Comparison of ENCODE assay signal across 33 mouse cellular contexts in the genomic region with DNA sequence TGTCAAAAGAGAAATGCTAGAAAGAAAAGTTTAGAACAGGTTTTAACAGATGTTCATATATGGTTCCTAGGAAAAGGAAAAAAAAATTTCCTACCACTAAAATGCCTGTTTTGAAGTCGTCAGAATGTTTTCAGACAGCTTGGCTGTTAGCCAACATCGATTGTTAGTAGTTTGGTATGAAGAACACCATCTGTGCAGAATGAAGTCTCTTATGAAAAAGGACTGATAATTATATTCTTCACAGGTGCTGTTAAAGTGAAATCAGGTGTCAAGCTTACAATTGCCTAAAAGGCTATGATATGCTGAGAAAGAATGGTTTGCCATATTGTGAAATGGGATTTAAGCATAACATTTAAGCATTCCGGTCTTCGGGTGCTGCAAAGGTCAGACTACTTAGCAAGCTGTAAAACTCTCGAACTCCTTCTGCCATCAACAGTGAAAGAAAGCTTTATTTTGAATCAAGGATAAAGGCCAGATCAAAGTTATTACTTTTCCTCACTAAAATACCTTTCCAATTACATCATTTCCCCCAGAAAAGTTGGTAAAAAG. TPM values are rescaled to one million over a fixed set of nuclear protein-coding genes. Genes with fewer than 3 reads are reported as not detected.
A peak's percentile ranks its signal among the peaks of the same experiment; 100 is the strongest.
DNase-seq lines count a peak whose midpoint lies in the region; ATAC-seq and TF ChIP-seq lines count a peak whose summit lies in the region.
"Had no signal": no experiment of that assay in that cellular context is flagged by ENCODE, and none has a peak within 500 bp of the region (broad histone marks: within the 10 kb centered on the region; RNA-seq: fewer than 3 reads in every experiment).

No protein-coding gene starts in this region.

- DNase-seq in lung, embryonic 14.5 days, result peak; percentile 44
- DNase-seq in lung, postnatal 25 days (ENCODE audit: low spot score), result no peak
- peak; percentile 10 for DNase-seq in brain, embryonic 18.5 days (ENCODE audit: low read depth, low spot score)
- DNase-seq in limb, embryonic 14.5 days (ENCODE audit: low spot score), result peak; percentile 66
- no peak for DNase-seq in frontal cortex, postnatal 10 days (ENCODE audit: low spot score in 2 of 2)
- DNase-seq: adrenal gland, postnatal 10 days; cerebellum, adult 11-12 months; cerebellum, adult 9-11 months; embryo, embryonic 11 days; gastrocnemius, postnatal 25 days; heart, adult 11 months; kidney, adult 9 months; kidney, postnatal 10 days; layer of hippocampus, adult 9-11 months; lung, adult 2 months; lung, postnatal 36 days; right cerebral cortex, adult 18-20 months; right cerebral cortex, postnatal 4 days; thymus, adult 18-20 months; thymus, postnatal 36 days had no signal

- no peaks in the 10 kb centered on the region for H3K27me3 ChIP-seq in forebrain, embryonic 16.5 days (replicated peaks; ENCODE audit: control insufficient read depth, insufficient read depth, low read length)
- H3K27me3 ChIP-seq in forebrain, embryonic 12.5 days, result no peaks in the 10 kb centered on the region
- no peaks in the 10 kb centered on the region for H3K27me3 ChIP-seq in lung, embryonic 14.5 days (ENCODE audit: insufficient read depth, low read length)
- H3K27me3 ChIP-seq in limb, embryonic 14.5 days (ENCODE audit: control insufficient read depth, insufficient read depth, low read length), result no peaks in the 10 kb centered on the region
- H3K27me3 ChIP-seq: embryonic facial prominence, embryonic 15.5 days; heart, embryonic 15.5 days; hindbrain, embryonic 12.5 days; limb, embryonic 12.5 days; megakaryocyte, embryonic 14.5 days; midbrain, embryonic 13.5 days; Patski had no signal

- no peak for TF ChIP-seq CTCF in lung, embryonic 14.5 days (IDR thresholded peaks at IDR 0.05; ENCODE audit: low read depth)

- no peaks in the 10 kb centered on the region for H3K36me3 ChIP-seq in forebrain, embryonic 16.5 days (ENCODE audit: control insufficient read depth, insufficient read depth)
- no peaks in the 10 kb centered on the region for H3K36me3 ChIP-seq in forebrain, embryonic 12.5 days (replicated peaks)
- H3K36me3 ChIP-seq in lung, embryonic 14.5 days (ENCODE audit: insufficient read depth), result no peaks in the 10 kb centered on the region
- H3K36me3 ChIP-seq in limb, embryonic 14.5 days (ENCODE audit: control insufficient read depth, insufficient read depth, low read length), result no peaks in the 10 kb centered on the region
- H3K36me3 ChIP-seq: embryonic facial prominence, embryonic 15.5 days; heart, embryonic 10.5 days; heart, embryonic 15.5 days; hindbrain, embryonic 12.5 days; limb, embryonic 12.5 days; midbrain, embryonic 13.5 days had no signal

- no peak overlapping the region for H3K4me2 ChIP-seq in forebrain, embryonic 16.5 days (ENCODE audit: low read length)
- H3K4me2 ChIP-seq in forebrain, embryonic 12.5 days, result no peak overlapping the region
- H3K4me2 ChIP-seq in lung, embryonic 14.5 days, result no peak overlapping the region
- H3K4me2 ChIP-seq in limb, embryonic 14.5 days (replicated peaks; ENCODE audit: low read depth, low read length, severe bottlenecking), result no peak overlapping the region
- H3K4me2 ChIP-seq: embryonic facial prominence, embryonic 15.5 days; heart, embryonic 15.5 days; hindbrain, embryonic 12.5 days; limb, embryonic 12.5 days; midbrain, embryonic 13.5 days had no signal

- TF ChIP-seq POLR2A in limb, embryonic 14.5 days (IDR thresholded peaks at IDR 0.05; ENCODE audit: borderline replicate concordance, extremely low read depth, insufficient read depth, insufficient read length), result no peak

- no peak overlapping the region for H3K4me3 ChIP-seq in forebrain, embryonic 16.5 days (replicated peaks; ENCODE audit: low read length)
- no peak overlapping the region for H3K4me3 ChIP-seq in forebrain, embryonic 12.5 days (replicated peaks)
- H3K4me3 ChIP-seq in lung, embryonic 14.5 days (ENCODE audit: low read depth, low read length), result no peak overlapping the region
- H3K4me3 ChIP-seq in limb, embryonic 14.5 days (replicated peaks; ENCODE audit: low read length), result no peak overlapping the region
- H3K4me3 ChIP-seq: embryonic facial prominence, embryonic 15.5 days; heart, embryonic 10.5 days; heart, embryonic 15.5 days; hindbrain, embryonic 12.5 days; limb, embryonic 12.5 days; megakaryocyte, embryonic 14.5 days; midbrain, embryonic 13.5 days had no signal

- no peaks in the 10 kb centered on the region for H3K9me3 ChIP-seq in forebrain, embryonic 16.5 days (ENCODE audit: control insufficient read depth, low read length)
- no peaks in the 10 kb centered on the region for H3K9me3 ChIP-seq in forebrain, embryonic 12.5 days
- H3K9me3 ChIP-seq in lung, embryonic 14.5 days (ENCODE audit: low read depth, low read length), result no peaks in the 10 kb centered on the region
- H3K9me3 ChIP-seq in limb, embryonic 14.5 days (ENCODE audit: control insufficient read depth, low read length), result no peaks in the 10 kb centered on the region
- H3K9me3 ChIP-seq: embryonic facial prominence, embryonic 15.5 days; heart, embryonic 10.5 days; heart, embryonic 15.5 days; hindbrain, embryonic 12.5 days; limb, embryonic 12.5 days; megakaryocyte, embryonic 14.5 days; midbrain, embryonic 13.5 days had no signal

- WGBS in forebrain, embryonic 16.5 days, result 26% methylated on average over 5 of the region's 5 CpGs
- WGBS in forebrain, embryonic 12.5 days, result 68% methylated on average over 5 of the region's 5 CpGs
- 22% methylated on average over 5 of the region's 5 CpGs for WGBS in lung, embryonic 14.5 days
- 8% methylated on average over 5 of the region's 5 CpGs for WGBS in limb, embryonic 14.5 days

- H3K4me1 ChIP-seq in forebrain, embryonic 16.5 days (replicated peaks; ENCODE audit: control insufficient read depth, insufficient read depth, low read length), result no peaks in the 10 kb centered on the region; the same call in 1 of the 2 replicates
- H3K4me1 ChIP-seq in forebrain, embryonic 12.5 days, result no peaks in the 10 kb centered on the region
- H3K4me1 ChIP-seq in lung, embryonic 14.5 days (ENCODE audit: insufficient read depth), result no peaks in the 10 kb centered on the region
- H3K4me1 ChIP-seq in limb, embryonic 14.5 days (ENCODE audit: control insufficient read depth, insufficient read depth, low read length), result peaks cover 4% of the 10 kb centered on the region; the same call in 1 of the 2 replicates
- H3K4me1 ChIP-seq: embryonic facial prominence, embryonic 15.5 days; heart, embryonic 10.5 days; heart, embryonic 15.5 days; hindbrain, embryonic 12.5 days; megakaryocyte, embryonic 14.5 days; midbrain, embryonic 13.5 days had no signal

- no peak overlapping the region for H3K27ac ChIP-seq in forebrain, embryonic 16.5 days (ENCODE audit: low read length)
- H3K27ac ChIP-seq in forebrain, embryonic 12.5 days, result no peak overlapping the region
- no peak overlapping the region for H3K27ac ChIP-seq in lung, embryonic 14.5 days (ENCODE audit: low read depth)
- no peak overlapping the region for H3K27ac ChIP-seq in limb, embryonic 14.5 days (replicated peaks; ENCODE audit: low read depth, low read length)
- H3K27ac ChIP-seq: embryonic facial prominence, embryonic 15.5 days; heart, embryonic 10.5 days; heart, embryonic 15.5 days; hindbrain, embryonic 12.5 days; limb, embryonic 12.5 days; liver, embryonic 14.5 days; midbrain, embryonic 13.5 days; stomach, postnatal 0 days had no signal

- H3K9ac ChIP-seq in forebrain, embryonic 16.5 days (replicated peaks; ENCODE audit: low read depth, low read length), result no peak overlapping the region
- no peak overlapping the region for H3K9ac ChIP-seq in forebrain, embryonic 12.5 days
- no peak overlapping the region for H3K9ac ChIP-seq in lung, embryonic 14.5 days
- H3K9ac ChIP-seq in limb, embryonic 14.5 days (ENCODE audit: low read depth, low read length, severe bottlenecking), result no peak overlapping the region
- H3K9ac ChIP-seq: embryonic facial prominence, embryonic 15.5 days; heart, embryonic 15.5 days; hindbrain, embryonic 12.5 days; limb, embryonic 12.5 days; liver, embryonic 14.5 days; midbrain, embryonic 13.5 days had no signal

- peak; percentile 55; the same call in 1 of the 2 replicates for ATAC-seq in forebrain, embryonic 16.5 days
- ATAC-seq in forebrain, embryonic 12.5 days (ENCODE audit: low FRiP score), result no peak
- ATAC-seq in lung, embryonic 14.5 days (ENCODE audit: insufficient read depth), result no peak
- 0 out of 2 replicates have a peak, but pooled peaks have one; percentile 15 for ATAC-seq in limb, embryonic 14.5 days (ENCODE audit: low FRiP score, low read depth)
- ATAC-seq: intestine, postnatal 0 days; midbrain, embryonic 13.5 days; Patski had no signal

RNA-seq across cellular contexts. Expression of gene Agmo, which starts 52.4 kb away (rescaled TPM):
- 0.23 and 0.75 TPM in 2 replicates for polyA plus RNA-seq in forebrain, embryonic 16.5 days (2015; fragmentation: Nextera tagmentation; extraction: Ambion mirVana)
- polyA plus RNA-seq in forebrain, embryonic 12.5 days (2016; fragmentation: Nextera tagmentation; extraction: Ambion mirVana), result 0.13 and 0.29 TPM in 2 replicates
- 0.24 and 0.29 TPM in 2 replicates for polyA plus RNA-seq in lung, embryonic 14.5 days (2014; fragmentation: Nextera tagmentation; extraction: Ambion mirVana)
- polyA plus RNA-seq in limb, embryonic 14.5 days (2012; rRNA removed), result 0.30 and 0.49 TPM in 2 replicates
- polyA plus RNA-seq in limb, embryonic 14.5 days (2014; fragmentation: Nextera tagmentation; extraction: Ambion mirVana), result 0.70 and 0.98 TPM in 2 replicates
- polyA plus RNA-seq: Patski had no signal

Comparison
In these comparisons a context has a peak if more than half of its experiments do, and no peak if none do; other contexts are left out.
1. ATAC-seq: peak in forebrain, embryonic 16.5 days (single experiment) and limb, embryonic 14.5 days (single experiment); none in forebrain, embryonic 12.5 days (single experiment) and lung, embryonic 14.5 days (single experiment).
2. DNase-seq: peak in lung, embryonic 14.5 days (single experiment), brain, embryonic 18.5 days (single experiment) and limb, embryonic 14.5 days (single experiment); none in lung, postnatal 25 days (single experiment) and frontal cortex, postnatal 10 days (0 of 2).